Comparison of ENCODE assay signal across 9 mouse cellular contexts in the genomic region with DNA sequence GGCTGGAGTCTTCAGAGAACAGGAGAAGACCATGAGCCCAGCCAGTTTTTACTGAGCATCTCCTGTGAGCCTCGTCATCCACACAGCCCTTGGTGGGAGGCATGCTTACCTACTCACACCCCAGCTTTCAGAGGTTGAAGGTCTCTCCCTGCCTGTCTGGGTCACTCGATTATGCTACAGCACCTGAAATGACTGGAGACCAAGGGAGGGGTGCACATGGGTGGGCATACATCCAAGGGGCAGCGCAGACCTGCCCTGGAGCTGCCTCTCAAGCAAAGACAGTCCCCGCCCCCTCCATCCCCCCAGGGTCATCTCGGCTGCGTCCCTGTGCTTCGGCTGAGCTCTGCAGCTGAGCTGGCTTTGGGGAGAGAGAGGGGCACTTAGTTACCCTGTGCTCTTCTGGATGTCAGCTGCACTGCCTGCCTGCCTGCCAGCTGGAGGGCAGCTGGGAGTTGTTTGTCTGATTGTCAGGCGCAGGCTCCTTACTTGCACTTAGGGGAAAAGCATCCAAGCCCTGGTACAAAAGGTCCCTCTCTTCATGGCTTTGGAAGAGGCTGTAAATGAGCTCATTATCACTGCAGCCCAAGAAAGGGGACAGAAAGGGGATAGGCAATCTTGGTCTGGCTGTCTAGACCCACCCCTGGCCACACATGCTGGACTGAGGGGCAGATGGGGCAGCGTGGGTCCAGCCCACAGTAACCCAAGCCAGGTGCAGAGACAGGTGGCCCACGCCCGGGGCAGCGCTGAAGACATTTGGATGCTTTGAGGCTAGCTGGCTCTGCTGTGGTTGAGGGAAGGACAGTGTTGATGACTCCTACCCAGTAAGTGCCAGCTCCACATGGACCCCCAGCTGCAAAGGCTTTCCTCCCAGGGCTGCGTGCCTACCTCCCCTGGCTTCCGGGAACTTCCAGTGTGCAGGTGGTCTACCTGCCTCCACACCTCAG. TPM values are rescaled to one million over a fixed set of nuclear protein-coding genes. Genes with fewer than 3 reads are reported as not detected.
DNase-seq lines count a peak whose midpoint lies in the region; ATAC-seq and TF ChIP-seq lines count a peak whose summit lies in the region.
"Had no signal": no experiment of that assay in that cellular context is flagged by ENCODE, and none has a peak within 500 bp of the region (broad histone marks: within the 10 kb centered on the region; RNA-seq: fewer than 3 reads in every experiment).

No protein-coding gene starts in this region.

- no peaks in the 10 kb centered on the region for H3K27me3 ChIP-seq in stomach, embryonic 14.5 days (ENCODE audit: control insufficient read depth, insufficient read depth, low read length)
- H3K27me3 ChIP-seq in stomach, postnatal 0 days (ENCODE audit: control insufficient read depth, insufficient read depth, low read length): no peaks in the 10 kb centered on the region
- H3K27me3 ChIP-seq in limb, embryonic 12.5 days: peaks cover 3% of the 10 kb centered on the region; the same call in 1 of the 2 replicates
- H3K27me3 ChIP-seq in stomach, embryonic 16.5 days (ENCODE audit: control insufficient read depth, insufficient read depth, low read length): no peaks in the 10 kb centered on the region

- peak; percentile 28 for DNase-seq in embryo, embryonic 10 days (ENCODE audit: low spot score)
- DNase-seq in embryo, embryonic 9.5 days (ENCODE audit: extremely low spot score): no peak
- no peak for DNase-seq in stomach, postnatal 0 days (ENCODE audit: low spot score)
- no peak for DNase-seq in kidney, postnatal 25 days
- no peak for DNase-seq in B cell, adult 2 months

- no peak overlapping the region for H3K4me3 ChIP-seq in stomach, embryonic 14.5 days (ENCODE audit: low read depth, low read length)
- no peak overlapping the region for H3K4me3 ChIP-seq in stomach, postnatal 0 days (ENCODE audit: low read depth, low read length)
- H3K4me3 ChIP-seq in limb, embryonic 12.5 days (replicated peaks): no peak overlapping the region
- no peak overlapping the region for H3K4me3 ChIP-seq in stomach, embryonic 16.5 days (replicated peaks; ENCODE audit: low read length)

- no peak overlapping the region for H3K4me2 ChIP-seq in stomach, embryonic 14.5 days (replicated peaks; ENCODE audit: low read depth, low read length)
- H3K4me2 ChIP-seq in stomach, postnatal 0 days (replicated peaks; ENCODE audit: low read depth): no peak overlapping the region
- H3K4me2 ChIP-seq in limb, embryonic 12.5 days: no peak overlapping the region
- H3K4me2 ChIP-seq in stomach, embryonic 16.5 days (ENCODE audit: low read depth, low read length): no peak overlapping the region

- H3K4me1 ChIP-seq in stomach, embryonic 14.5 days (ENCODE audit: control insufficient read depth, insufficient read depth, low read length): peaks cover 11% of the 10 kb centered on the region
- H3K4me1 ChIP-seq in stomach, postnatal 0 days (replicated peaks; ENCODE audit: control insufficient read depth, insufficient read depth): 0 out of 2 replicates have a peak, but pooled peaks cover 4% of the 10 kb centered on the region
- peaks cover 40% of the 10 kb centered on the region for H3K4me1 ChIP-seq in limb, embryonic 12.5 days (replicated peaks)
- peaks cover 9% of the 10 kb centered on the region; the same call in 1 of the 2 replicates for H3K4me1 ChIP-seq in stomach, embryonic 16.5 days (ENCODE audit: control insufficient read depth, insufficient read depth, low read length)

- 59% methylated on average over 14 of the region's 14 CpGs for WGBS in stomach, embryonic 14.5 days
- 68% methylated on average over 14 of the region's 14 CpGs for WGBS in stomach, postnatal 0 days
- WGBS in limb, embryonic 12.5 days: 62% methylated on average over 14 of the region's 14 CpGs
- WGBS in stomach, embryonic 16.5 days: 66% methylated on average over 14 of the region's 14 CpGs

- ATAC-seq in stomach, embryonic 14.5 days (ENCODE audit: insufficient number of reproducible peaks, insufficient read depth, low FRiP score, low read depth): no peak
- ATAC-seq in stomach, postnatal 0 days (ENCODE audit: low FRiP score, low TSS enrichment): no peak
- no peak for ATAC-seq in limb, embryonic 12.5 days (ENCODE audit: insufficient number of reproducible peaks, insufficient read depth, low FRiP score, low TSS enrichment, low read depth)
- peak; percentile 52; the same call in 1 of the 2 replicates for ATAC-seq in stomach, embryonic 16.5 days (ENCODE audit: insufficient read depth, low FRiP score)

- H3K36me3 ChIP-seq in stomach, embryonic 14.5 days (ENCODE audit: control insufficient read depth, insufficient read depth, low read length): peaks cover 8% of the 10 kb centered on the region; the same call in 1 of the 2 replicates
- peaks cover 10% of the 10 kb centered on the region; the same call in 1 of the 2 replicates for H3K36me3 ChIP-seq in stomach, postnatal 0 days (ENCODE audit: control insufficient read depth, insufficient read depth, low read length)
- H3K36me3 ChIP-seq in limb, embryonic 12.5 days: peaks cover 57% of the 10 kb centered on the region
- no peaks in the 10 kb centered on the region for H3K36me3 ChIP-seq in stomach, embryonic 16.5 days (ENCODE audit: control insufficient read depth, insufficient read depth, low read length)

- TF ChIP-seq CTCF in stomach, postnatal 0 days (IDR thresholded peaks at IDR 0.05; ENCODE audit: low read depth): no peak

- TF ChIP-seq EP300 in stomach, postnatal 0 days (optimal IDR thresholded peaks at IDR 0.05): no peak

- H3K9me3 ChIP-seq in stomach, embryonic 14.5 days (ENCODE audit: control insufficient read depth, low read depth, low read length): no peaks in the 10 kb centered on the region
- H3K9me3 ChIP-seq in stomach, postnatal 0 days (ENCODE audit: control insufficient read depth, low read length): no peaks in the 10 kb centered on the region
- no peaks in the 10 kb centered on the region for H3K9me3 ChIP-seq in limb, embryonic 12.5 days
- no peaks in the 10 kb centered on the region for H3K9me3 ChIP-seq in stomach, embryonic 16.5 days (replicated peaks; ENCODE audit: control insufficient read depth, low read length)

- peak overlapping the region; percentile 21; the same call in 1 of the 2 replicates for H3K27ac ChIP-seq in stomach, embryonic 14.5 days (ENCODE audit: low read length)
- H3K27ac ChIP-seq in stomach, postnatal 0 days (replicated peaks): no peak overlapping the region
- H3K27ac ChIP-seq in limb, embryonic 12.5 days: peak overlapping the region; percentile 41; the same call in 1 of the 2 replicates
- H3K27ac ChIP-seq in stomach, embryonic 16.5 days (ENCODE audit: low read length): peak overlapping the region; percentile 26; the same call in 1 of the 2 replicates

- no peak overlapping the region for H3K9ac ChIP-seq in stomach, embryonic 14.5 days (replicated peaks; ENCODE audit: low read depth, low read length)
- H3K9ac ChIP-seq in stomach, postnatal 0 days (ENCODE audit: low read length): no peak overlapping the region
- H3K9ac ChIP-seq in limb, embryonic 12.5 days (replicated peaks): no peak overlapping the region
- no peak overlapping the region for H3K9ac ChIP-seq in stomach, embryonic 16.5 days (ENCODE audit: low read length)

RNA-seq across cellular contexts. Expression of gene Tcp11, which starts 43.4 kb away (rescaled TPM):
- polyA plus RNA-seq in stomach, embryonic 14.5 days (2014; fragmentation: Nextera tagmentation; extraction: Ambion mirVana): 2.3 and 2.9 TPM in 2 replicates
- 1.1 and 1.7 TPM in 2 replicates for polyA plus RNA-seq in stomach, postnatal 0 days (2015; fragmentation: Nextera tagmentation; extraction: Ambion mirVana)
- 1.2 and 1.4 TPM in 2 replicates for polyA plus RNA-seq in limb, embryonic 12.5 days (2016; fragmentation: Nextera tagmentation; extraction: Ambion mirVana)
- polyA plus RNA-seq in stomach, embryonic 16.5 days (2015; fragmentation: Nextera tagmentation; extraction: Ambion mirVana): 1.1 and 1.9 TPM in 2 replicates
- polyA plus RNA-seq: C2C12 had no signal
